In genomic region chr7:84689251-84690100, GRCm38 (mm10) we compare ENCODE assay signal across 8 mouse cellular contexts. TPM values are rescaled to one million over a fixed set of nuclear protein-coding genes. Genes with fewer than 3 reads are reported as not detected.
DNase-seq lines count a peak whose midpoint lies in the region; ATAC-seq and TF ChIP-seq lines count a peak whose summit lies in the region.

Gene Zfand6, minus strand, starts transcription at chr7:84689959.

- no peaks in the 10 kb centered on the region for H3K9me3 ChIP-seq in heart, embryonic 10.5 days
- no peaks in the 10 kb centered on the region for H3K9me3 ChIP-seq in kidney, embryonic 15.5 days (replicated peaks)

- peak within 1 kb of the TSS; percentile 85 for H3K4me2 ChIP-seq in kidney, embryonic 15.5 days

- H3K27ac ChIP-seq in bone marrow macrophage, adult 2 months (ENCODE audit: insufficient read depth, low read depth, low read length), result peak within 1 kb of the TSS; percentile 72
- H3K27ac ChIP-seq in embryonic fibroblast, embryonic 13.5 days (ENCODE audit: insufficient read depth, low read length), result no peak within 1 kb of the TSS; the same call in 1 of the 2 replicates
- peak within 1 kb of the TSS; percentile 98 for H3K27ac ChIP-seq in heart, embryonic 10.5 days
- H3K27ac ChIP-seq in kidney, embryonic 15.5 days, result peak within 1 kb of the TSS; percentile 95

- DNase-seq in A20 (ENCODE audit: low read depth, low spot score) (peak; percentile 97), liver (peak; percentile 100)
- DNase-seq in heart, embryonic 10.5 days (ENCODE audit: low spot score), result peak; percentile 99
- peak; percentile 99 for DNase-seq in spleen, postnatal 4 days (ENCODE audit: low spot score in 2 of 2)

- no peaks in the 10 kb centered on the region for H3K36me3 ChIP-seq in heart, embryonic 10.5 days
- no peaks in the 10 kb centered on the region for H3K36me3 ChIP-seq in kidney, embryonic 15.5 days

- peak within 1 kb of the TSS; percentile 74 for H3K4me3 ChIP-seq in bone marrow macrophage, adult 2 months (ENCODE audit: insufficient read depth, low read length)
- H3K4me3 ChIP-seq in embryonic fibroblast, embryonic 13.5 days (ENCODE audit: insufficient read depth, low read length), result peak within 1 kb of the TSS; percentile 94
- peak within 1 kb of the TSS; percentile 89 for H3K4me3 ChIP-seq in heart, embryonic 10.5 days
- peak within 1 kb of the TSS; percentile 75 for H3K4me3 ChIP-seq in kidney, embryonic 15.5 days (replicated peaks)

- peaks cover 15% of the 10 kb centered on the region for H3K4me1 ChIP-seq in bone marrow macrophage, adult 2 months (ENCODE audit: control insufficient read depth, insufficient read depth, low read length)
- no peaks in the 10 kb centered on the region for H3K4me1 ChIP-seq in embryonic fibroblast, embryonic 13.5 days (ENCODE audit: control insufficient read depth, insufficient read depth, low read length)
- peaks cover 6% of the 10 kb centered on the region; the same call in 1 of the 2 replicates for H3K4me1 ChIP-seq in heart, embryonic 10.5 days
- H3K4me1 ChIP-seq in kidney, embryonic 15.5 days, result peaks cover 18% of the 10 kb centered on the region

- no peaks in the 10 kb centered on the region for H3K27me3 ChIP-seq in heart, embryonic 10.5 days (ENCODE audit: insufficient read depth, poor library complexity, severe bottlenecking)
- no peaks in the 10 kb centered on the region for H3K27me3 ChIP-seq in kidney, embryonic 15.5 days

- peak within 1 kb of the TSS; percentile 62 for H3K9ac ChIP-seq in kidney, embryonic 15.5 days

- no peak for TF ChIP-seq CTCF in bone marrow macrophage, adult 2 months (IDR thresholded peaks at IDR 0.05; ENCODE audit: low read depth, low read length)
- TF ChIP-seq CTCF in embryonic fibroblast, embryonic 13.5 days (IDR thresholded peaks at IDR 0.05; ENCODE audit: borderline replicate concordance, insufficient read depth, low read length), result no peak

- under 1% methylated on average over 82 of the region's 87 CpGs for WGBS in heart, embryonic 10.5 days
- WGBS in kidney, embryonic 15.5 days, result under 1% methylated on average over 74 of the region's 87 CpGs

- no peak for TF ChIP-seq POLR2A in bone marrow macrophage, adult 2 months (IDR thresholded peaks at IDR 0.05; ENCODE audit: borderline replicate concordance, low read depth, low read length)
- peak; percentile 30 for TF ChIP-seq POLR2A in embryonic fibroblast, embryonic 13.5 days (IDR thresholded peaks at IDR 0.05; ENCODE audit: low read depth, low read length)

- ATAC-seq in kidney, embryonic 15.5 days (replicated peaks; ENCODE audit: low FRiP score), result peak; percentile 99
- ATAC-seq in monocyte, adult 5-6 weeks (replicated peaks; ENCODE audit: insufficient number of reproducible peaks, low FRiP score, low TSS enrichment, poor library complexity, severe bottlenecking), result peak; percentile 92

RNA-seq across cellular contexts. Expression of gene Zfand6, which starts in this region (rescaled TPM):
- polyA plus RNA-seq in bone marrow macrophage, adult 2 months (2012; ENCODE audit: insufficient read depth, insufficient read length, missing spikeins), result 195 and 199 TPM in 2 replicates
- 99.8 and 123 TPM in 2 replicates for polyA plus RNA-seq in embryonic fibroblast, embryonic 13.5 days (2011; ENCODE audit: insufficient read length, low read depth, missing spikeins)
- polyA plus RNA-seq in heart, embryonic 10.5 days (2016; fragmentation: Nextera tagmentation; extraction: Ambion mirVana), result 155 TPM in 2 replicates
- 169 and 181 TPM in 2 replicates for polyA plus RNA-seq in kidney, embryonic 15.5 days (2015; fragmentation: Nextera tagmentation; extraction: Ambion mirVana)
- total RNA-seq in monocyte, adult 5-6 weeks (2017), result 176 to 191 TPM (median 189 TPM) in 3 replicates
